Mouse (Mus musculus) embryonic fibroblast, embryonic 13.5 days (primary cell): ENCODE results near the gene C330007P06Rik.

Source experiments
- CTCF ChIP-seq: IDR thresholded peaks from 2 replicates; pipeline ENCODE4 v1.5.1; 2011; ENCODE audit warnings: mild to moderate bottlenecking, control low read depth, low read length, moderate library complexity, borderline replicate concordance; ENCODE audit not compliant: insufficient read depth
- POLR2A ChIP-seq: IDR thresholded peaks from 2 replicates; pipeline ENCODE4 v1.6.1; 2011; ENCODE audit warnings: low read depth, mild to moderate bottlenecking, control low read depth, low read length, moderate library complexity

DNA sequence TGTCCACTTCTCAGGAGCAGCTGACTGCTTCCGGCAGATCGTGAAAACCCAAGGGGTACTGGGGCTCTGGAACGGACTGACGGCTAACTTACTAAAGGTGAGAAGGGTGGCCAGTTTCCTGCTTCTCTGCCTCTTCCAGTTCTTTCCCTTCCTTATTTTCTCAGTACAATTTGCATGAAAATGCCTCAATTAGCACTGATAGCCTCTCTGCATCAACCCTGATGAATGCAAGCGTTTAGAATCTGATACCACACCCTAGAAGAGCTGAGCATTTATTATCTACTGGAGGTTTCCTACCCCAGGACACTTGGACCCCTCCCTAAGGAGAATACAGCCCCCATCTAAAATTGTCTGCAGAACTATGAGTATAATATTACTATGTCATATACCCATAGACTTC, 98.4 kb downstream of the C330007P06Rik start:
- TF ChIP-seq POLR2A: no peak
- no peak for TF ChIP-seq CTCF
